Mouse (Mus musculus) limb, embryonic 15.5 days (tissue): Measurements from ENCODE around the gene Serpina16. TPM values are rescaled to one million over a fixed set of nuclear protein-coding genes. Genes with fewer than 3 reads are reported as not detected.

Experiments used
- ATAC-seq: fragments of 200-750 bp; cut with Nextera tagmentation; 2 replicates; pipeline ENCODE4 v1.8.0; 2017; ENCODE audit warnings: low read depth, moderate TSS enrichment; ENCODE audit not compliant: insufficient number of reproducible peaks, low FRiP score, low TSS enrichment
- H3K27ac ChIP-seq: fragments of 300-500 bp; sonication (generic); 2 replicates; pipeline ENCODE4 v1.5.1; 2015; ENCODE audit warnings: moderate library complexity, mild to moderate bottlenecking, inconsistent platforms
- H3K27me3 ChIP-seq: fragments of 300-500 bp; sonication (generic); 2 replicates; pipeline ENCODE4 v1.6.1; 2015; ENCODE audit warnings: inconsistent platforms
- H3K36me3 ChIP-seq: fragments of 300-500 bp; sonication (generic); 2 replicates; pipeline ENCODE4 v1.6.1; 2015; ENCODE audit warnings: inconsistent platforms
- H3K4me1 ChIP-seq: fragments of 300-500 bp; sonication (generic); 2 replicates; pipeline ENCODE4 v1.6.1; 2015; ENCODE audit warnings: inconsistent platforms
- H3K4me2 ChIP-seq: fragments of 300-500 bp; sonication (generic); 2 replicates; pipeline ENCODE4 v1.6.1; 2015; ENCODE audit warnings: mild to moderate bottlenecking, inconsistent platforms
- H3K4me3 ChIP-seq: fragments of 300-500 bp; sonication (generic); 2 replicates; pipeline ENCODE4 v1.5.1; 2015; ENCODE audit warnings: mild to moderate bottlenecking, inconsistent platforms
- H3K9ac ChIP-seq: fragments of 300-500 bp; sonication (generic); 2 replicates; pipeline ENCODE4 v1.6.1; 2015; ENCODE audit warnings: inconsistent platforms
- H3K9me3 ChIP-seq: fragments of 300-500 bp; sonication (generic); 2 replicates; pipeline ENCODE4 v1.6.1; 2016; ENCODE audit warnings: inconsistent platforms
- WGBS: fragments of 180-500 bp; shearing (Covaris S2); methylation state at CpG from one replicate; pipeline ENCODE4 v1.1.7; 2015; 5-methylcytosine and 5-hydroxymethylcytosine counted together
- polyA plus RNA-seq: library from polyadenylated mRNA; unstranded; fragments of >200 nt; fragmentation: Nextera tagmentation; extraction: Ambion mirVana; gene quantifications from 2 replicates; pipeline ENCODE4 v1.2.1, GENCODE M21; 2015

Serpina16 gene
- polyA plus RNA-seq, 1 experiment from 2014 or later: not detected

GRCm38 (mm10) chr12:103655123-103656044 lies 20.6 kb downstream of the Serpina16 start:
- H3K4me3 ChIP-seq: no peak overlapping the region
- H3K9ac ChIP-seq: no peak overlapping the region
- H3K4me1 ChIP-seq: no peaks in the 10 kb centered on the region
- 87% methylated on average over 7 of the region's 7 CpGs for WGBS
- no peaks in the 10 kb centered on the region for H3K27me3 ChIP-seq
- H3K27ac ChIP-seq: no peak overlapping the region
- H3K4me2 ChIP-seq: no peak overlapping the region
- 0 out of 2 replicates have a peak, but pooled peaks have one; percentile 13 for ATAC-seq
- H3K9me3 ChIP-seq: no peaks in the 10 kb centered on the region
- no peaks in the 10 kb centered on the region for H3K36me3 ChIP-seq

GRCm38 (mm10) chr12:103653836-103654235 lies 22.1 kb downstream of the Serpina16 start:
- Histone ChIP-seq H3K4me1 (no peaks in the 10 kb centered on the region), H3K9me3 (no peaks in the 10 kb centered on the region), H3K4me2 (no peak overlapping the region), H3K36me3 (no peaks in the 10 kb centered on the region), H3K27me3 (no peaks in the 10 kb centered on the region), H3K9ac (no peak overlapping the region), H3K4me3 (no peak overlapping the region), H3K27ac (no peak overlapping the region)
- 93% methylated on average over 2 of the region's 2 CpGs for WGBS
- no peak for ATAC-seq

GRCm38 (mm10) chr12:103646314-103646713 lies 29.6 kb downstream of the Serpina16 start:
- no peak overlapping the region for H3K4me2 ChIP-seq
- no peak for ATAC-seq
- H3K4me1 ChIP-seq: no peaks in the 10 kb centered on the region
- H3K4me3 ChIP-seq: no peak overlapping the region
- 69% methylated on average over 2 of the region's 2 CpGs for WGBS
- H3K27ac ChIP-seq: no peak overlapping the region
- H3K27me3 ChIP-seq: no peaks in the 10 kb centered on the region
- H3K9me3 ChIP-seq: no peaks in the 10 kb centered on the region
- H3K9ac ChIP-seq: no peak overlapping the region
- no peaks in the 10 kb centered on the region for H3K36me3 ChIP-seq

GRCm38 (mm10) chr12:103644601-103645000 lies 31.3 kb downstream of the Serpina16 start:
- no peak for ATAC-seq
- Histone ChIP-seq H3K27me3 (no peaks in the 10 kb centered on the region), H3K9ac (no peak overlapping the region), H3K27ac (no peak overlapping the region), H3K4me2 (no peak overlapping the region), H3K4me1 (no peaks in the 10 kb centered on the region), H3K9me3 (no peaks in the 10 kb centered on the region), H3K4me3 (no peak overlapping the region), H3K36me3 (no peaks in the 10 kb centered on the region)
- 27% methylated on average over 5 of the region's 5 CpGs for WGBS

- no peaks in the 10 kb centered on the region for H3K27me3 ChIP-seq
- H3K36me3 ChIP-seq: no peaks in the 10 kb centered on the region
- WGBS: 85% methylated on average over 3 of the region's 3 CpGs
- no peaks in the 10 kb centered on the region for H3K9me3 ChIP-seq
- H3K4me3 ChIP-seq: no peak overlapping the region
- no peaks in the 10 kb centered on the region for H3K4me1 ChIP-seq
- H3K27ac ChIP-seq: no peak overlapping the region
- H3K9ac ChIP-seq: no peak overlapping the region
- ATAC-seq: no peak
- no peak overlapping the region for H3K4me2 ChIP-seq
Measured at GRCm38 (mm10) chr12:103643818-103644217, 32.1 kb downstream of the Serpina16 start.

GRCm38 (mm10) chr12:103643336-103643735 lies 32.6 kb downstream of the Serpina16 start:
- Histone ChIP-seq H3K9me3 (no peaks in the 10 kb centered on the region), H3K36me3 (no peaks in the 10 kb centered on the region), H3K4me1 (no peaks in the 10 kb centered on the region), H3K9ac (no peak overlapping the region), H3K27ac (no peak overlapping the region), H3K4me3 (no peak overlapping the region), H3K27me3 (no peaks in the 10 kb centered on the region), H3K4me2 (no peak overlapping the region)
- WGBS: 0% methylated on average over 2 of the region's 2 CpGs
- ATAC-seq: no peak

- no peak overlapping the region for H3K27ac ChIP-seq
- no peaks in the 10 kb centered on the region for H3K9me3 ChIP-seq
- no peaks in the 10 kb centered on the region for H3K27me3 ChIP-seq
- no peak overlapping the region for H3K9ac ChIP-seq
- ATAC-seq: no peak
- no peaks in the 10 kb centered on the region for H3K36me3 ChIP-seq
- 77% methylated on average over 2 of the region's 2 CpGs for WGBS
- no peak overlapping the region for H3K4me2 ChIP-seq
- H3K4me3 ChIP-seq: no peak overlapping the region
- no peaks in the 10 kb centered on the region for H3K4me1 ChIP-seq
Measured at GRCm38 (mm10) chr12:103635846-103636245, 40.1 kb downstream of the Serpina16 start.

- Histone ChIP-seq H3K27me3 (no peaks in the 10 kb centered on the region), H3K9ac (no peak overlapping the region), H3K4me2 (no peak overlapping the region), H3K4me3 (no peak overlapping the region), H3K27ac (no peak overlapping the region), H3K4me1 (no peaks in the 10 kb centered on the region), H3K9me3 (no peaks in the 10 kb centered on the region), H3K36me3 (no peaks in the 10 kb centered on the region)
- WGBS: 83% methylated on average over 2 of the region's 2 CpGs
- no peak for ATAC-seq
Measured at GRCm38 (mm10) chr12:103634430-103634829, 41.5 kb downstream of the Serpina16 start.

- H3K27me3 ChIP-seq: no peaks in the 10 kb centered on the region
- H3K9me3 ChIP-seq: no peaks in the 10 kb centered on the region
- no peak within 1 kb of the TSS for H3K4me3 ChIP-seq
- no peak within 1 kb of the TSS for H3K4me2 ChIP-seq
- H3K9ac ChIP-seq: no peak within 1 kb of the TSS
- no peaks in the 10 kb centered on the region for H3K4me1 ChIP-seq
- no peaks in the 10 kb centered on the region for H3K36me3 ChIP-seq
- H3K27ac ChIP-seq: no peak within 1 kb of the TSS
- 53% methylated on average over 3 of the region's 3 CpGs for WGBS
- no peak for ATAC-seq
Measured at GRCm38 (mm10) chr12:103631203-103631612, 44.7 kb downstream of the Serpina16 start, which contains the start of gene Serpina10. Serpina10 (minus strand) TSS chr12:103631444.

Other genes starting within 250 kb of the Serpina16 start
- gene Ifi27, start 241.9 kb downstream of the Serpina16 start, polyA plus RNA-seq: 62.4 and 78.0 TPM in 2 replicates
- gene Ifi27l2a, start 232.5 kb downstream of the Serpina16 start, polyA plus RNA-seq: 11.1 and 14.3 TPM in 2 replicates
- gene Ifi27l2b, start 218.9 kb downstream of the Serpina16 start, polyA plus RNA-seq: not detected in 2 replicates
- gene Ppp4r4, start 143.9 kb downstream of the Serpina16 start, polyA plus RNA-seq: 0.36 and 0.67 TPM in 2 replicates
- gene Serpina10, start 44.7 kb downstream of the Serpina16 start, polyA plus RNA-seq: 0.23 TPM in 1 of 2 replicates, not detected in the other
- 0.77 and 4.1 TPM in 2 replicates for gene Serpina6, start 18.9 kb downstream of the Serpina16 start, polyA plus RNA-seq
- not detected in 2 replicates for gene Serpina1f, start 19.4 kb upstream of the Serpina16 start, polyA plus RNA-seq
- gene Serpina1d, start 97.5 kb upstream of the Serpina16 start, polyA plus RNA-seq: 0.55 TPM in 1 of 2 replicates, not detected in the other
- gene Serpina1b, start 154.2 kb upstream of the Serpina16 start, polyA plus RNA-seq: 0.56 and 1.8 TPM in 2 replicates
- gene Serpina1a, start 187.4 kb upstream of the Serpina16 start, polyA plus RNA-seq: 0.31 and 1.9 TPM in 2 replicates
- gene Serpina1c, start 228.7 kb upstream of the Serpina16 start, polyA plus RNA-seq: 0.15 and 1.1 TPM in 2 replicates